Mouse (Mus musculus) E14TG2a.4 (cell line): ENCODE measurements at regions not wholly inside any gene's neighbourhood (a gene's known extent, or its start where the extent isn't known, plus 50 kb on each side); places are given as distances from the start of the nearest gene placed in this dataset.
A peak's percentile ranks its signal among the peaks of the same experiment; 100 is the strongest.

Experiments
- CTCF ChIP-seq: conservative IDR thresholded peaks from 2 replicates; pipeline ENCODE4 v1.5.1; 2014; ENCODE audit warnings: low read length
- NANOG ChIP-seq: IDR thresholded peaks from 2 replicates; pipeline ENCODE4 v1.6.1; 2014; ENCODE audit warnings: borderline replicate concordance, low read length, mixed read lengths
- POU5F1 ChIP-seq: IDR thresholded peaks from 2 replicates; pipeline ENCODE4 v1.6.1; 2014; ENCODE audit warnings: low read length, borderline replicate concordance

- no peak for TF ChIP-seq CTCF
- no peak for TF ChIP-seq POU5F1
- TF ChIP-seq NANOG, result peak; percentile 62; the same call in 1 of the 2 replicates
Measured at GRCm38 (mm10) chr3:34734966-34735365, 84.8 kb downstream of the Sox2 start.
